Mouse (Mus musculus): ENCODE results near the gene Adgra1.

DNA sequence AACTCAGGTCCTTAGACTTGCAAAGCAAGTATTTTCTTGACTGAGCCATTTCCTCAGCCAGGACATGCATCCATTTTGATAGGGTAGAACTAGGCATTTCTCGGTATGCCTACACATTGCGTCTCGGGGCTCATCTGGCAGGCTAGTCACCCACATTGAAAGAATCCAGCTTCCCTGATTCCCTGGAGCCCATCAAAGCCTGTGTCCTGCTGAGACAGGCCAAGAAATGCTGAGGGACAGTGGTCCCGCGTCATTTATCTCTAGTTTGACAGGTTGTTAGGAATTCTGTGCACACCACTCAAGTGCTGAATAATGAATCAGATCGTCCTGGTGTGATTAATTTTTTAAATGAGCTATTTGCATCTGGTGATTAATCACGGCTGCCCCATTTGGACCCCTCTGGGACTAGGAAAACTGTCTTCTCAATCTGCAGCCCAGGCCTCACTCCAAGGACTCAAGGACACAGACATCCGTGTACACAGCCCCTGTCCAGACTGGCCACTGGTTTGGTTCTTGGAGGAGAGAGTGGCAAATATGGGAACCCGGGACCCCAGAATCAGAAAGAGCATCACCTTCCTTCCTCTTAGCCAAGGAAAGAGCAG is 38.9 kb upstream of the Adgra1 start:
- no peak for TF ChIP-seq POLR2A (IDR thresholded peaks at IDR 0.05; ENCODE audit: insufficient read depth, low read length)
- TF ChIP-seq CTCF (IDR thresholded peaks at IDR 0.05; ENCODE audit: low read depth, low read length) = no peak
- no peak for TF ChIP-seq EP300 (IDR thresholded peaks at IDR 0.05; ENCODE audit: insufficient read depth, low read depth, low read length)
